Mouse (Mus musculus) right cerebral cortex, postnatal 36 days (tissue): ENCODE measurements around the gene Mecp2.
A peak's percentile ranks its signal among the peaks of the same experiment; 100 is the strongest.

ENCODE experiments used
- DNase-seq, 2 experiments: peaks; one replicate each; pipeline ENCODE4 v3.0.0; 2022; ENCODE audit warnings: low spot score in 2 of 2, mixed read lengths in 1 of 2

The Mecp2 gene

DNA sequence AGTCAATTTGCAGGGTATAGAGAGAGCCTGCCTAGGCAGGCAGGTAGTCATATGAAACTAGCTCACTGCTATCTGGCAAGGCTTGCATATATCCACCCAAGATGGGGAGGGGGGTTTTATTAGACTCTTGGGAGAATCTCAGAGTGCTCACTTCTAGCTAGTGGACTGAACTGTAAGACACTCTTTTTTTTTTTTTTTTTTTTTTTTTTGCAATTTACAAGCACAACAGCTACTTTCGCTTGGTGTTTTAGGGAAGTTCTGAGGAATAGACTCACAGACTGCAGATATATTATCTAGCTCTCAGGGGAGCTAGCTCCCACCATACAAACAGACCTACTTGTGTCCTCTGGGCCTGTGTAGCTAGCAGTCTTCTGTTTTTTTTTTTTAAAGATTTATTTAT, 120.6 kb downstream of the Mecp2 start:
- DNase-seq, result no peak

GRCm38 (mm10) chrX:74008063-74008462, 127.1 kb downstream of the Mecp2 start:
- DNase-seq, result no peak

GRCm38 (mm10) chrX:74006401-74006800, 128.8 kb downstream of the Mecp2 start:
- no peak for DNase-seq

GRCm38 (mm10) chrX:74003644-74004043, 131.5 kb downstream of the Mecp2 start:
- DNase-seq, result no peak

DNA sequence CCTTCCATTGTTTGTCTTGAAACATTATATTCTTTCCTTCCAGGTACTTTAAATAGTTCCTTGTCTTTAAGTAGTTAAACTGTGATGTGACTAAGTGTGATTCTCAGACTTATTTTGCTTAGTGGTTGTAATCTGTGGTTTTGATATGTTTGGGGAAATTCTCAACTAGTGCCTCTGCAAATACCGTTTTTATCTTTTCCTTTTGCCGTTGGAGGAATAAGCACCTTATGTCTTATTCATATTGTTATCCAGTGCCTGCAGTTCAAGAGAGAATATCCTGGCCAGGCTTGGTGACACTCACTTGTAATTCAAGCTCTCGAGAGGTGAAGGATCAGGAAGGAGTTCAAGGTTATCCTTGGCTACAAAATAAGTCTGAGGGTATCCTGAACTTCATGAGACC, 134.1 kb downstream of the Mecp2 start:
- DNase-seq, result no peak

DNA sequence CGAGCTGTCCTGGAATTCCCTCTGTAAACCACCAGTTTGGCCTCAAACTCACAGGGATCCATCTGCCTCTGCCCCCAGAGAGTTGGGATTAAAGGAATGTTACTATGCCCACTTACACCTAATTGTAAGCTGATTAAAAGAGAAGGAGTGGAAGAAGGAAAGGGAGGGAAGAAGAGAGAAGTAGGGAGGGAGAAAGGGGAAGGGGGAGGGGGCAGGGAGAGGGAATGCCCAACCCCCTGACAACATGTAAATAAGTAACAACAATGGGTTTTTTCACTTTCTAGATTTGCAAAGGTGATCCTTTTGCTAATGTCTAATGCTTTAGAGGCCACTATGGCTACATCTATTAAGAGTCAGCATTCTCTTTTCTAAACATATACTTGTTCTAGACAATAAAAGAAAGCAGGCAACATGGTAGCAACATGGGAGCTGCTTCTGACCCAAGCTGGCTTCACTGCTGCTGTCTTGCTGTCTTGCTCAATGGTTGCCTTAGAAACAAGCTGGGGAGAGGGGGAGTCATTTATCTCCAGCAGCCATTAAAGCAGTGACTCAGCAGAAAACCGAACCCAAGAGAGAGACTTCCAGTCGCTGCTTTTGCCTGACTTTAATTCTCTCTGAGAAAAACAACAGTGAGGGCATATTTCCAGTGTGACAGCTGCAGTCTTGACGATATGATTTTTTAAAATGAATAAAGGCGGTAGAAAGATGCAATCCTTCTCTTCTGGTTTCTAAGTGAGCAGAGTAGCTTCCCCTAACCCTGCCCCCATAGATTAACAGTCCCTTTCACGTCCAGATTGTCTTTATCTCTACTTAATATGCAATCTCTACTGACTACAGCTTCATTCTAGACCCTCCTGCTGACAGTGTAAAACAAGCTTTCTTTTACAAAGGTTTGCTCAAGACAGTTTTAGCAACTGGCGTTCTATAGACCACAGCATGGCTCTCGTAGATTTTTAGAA, 136.0 kb downstream of the Mecp2 start:
- peak in 1 of 2 experiments; percentile 21 for DNase-seq

- no peak for DNase-seq
These were observed 157.4 kb downstream of the Mecp2 start for GRCm38 (mm10) chrX:73977783-73978182.
